Mouse (Mus musculus) layer of hippocampus, adult 8-10 months (tissue): ENCODE measurements around the gene Cntd1. TPM values are rescaled to one million over a fixed set of nuclear protein-coding genes. Genes with fewer than 3 reads are reported as not detected.
A peak's percentile ranks its signal among the peaks of the same experiment; 100 is the strongest.
"Not testable (repeated sequence)": the region's sequence is repeated elsewhere in the genome, so short reads cannot be mapped to it uniquely, and the experiment has no call there.

ENCODE experiments used
- DNase-seq, 2 experiments: peaks; one replicate each; pipeline ENCODE4 v3.0.0; 2022; ENCODE audit warnings: low spot score in 2 of 2
- total RNA-seq, 4 experiments: library from RNA; stranded (reverse); gene quantifications; 2 replicates each; pipeline ENCODE4 v1.2.4; 2022

The Cntd1 gene
- total RNA-seq, 4 experiments from 2014 or later: 0.16 to 1.4 (median 0.52) TPM

GRCm38 (mm10) chr11:101282896-101283295 is 4.1 kb downstream of the Cntd1 start:
- DNase-seq: no peak

GRCm38 (mm10) chr11:101283805-101284204 is 5.0 kb downstream of the Cntd1 start:
- no peak for DNase-seq

GRCm38 (mm10) chr11:101287306-101287705 is 8.5 kb downstream of the Cntd1 start:
- peak in 1 of 2 experiments; percentile 28 for DNase-seq

DNA sequence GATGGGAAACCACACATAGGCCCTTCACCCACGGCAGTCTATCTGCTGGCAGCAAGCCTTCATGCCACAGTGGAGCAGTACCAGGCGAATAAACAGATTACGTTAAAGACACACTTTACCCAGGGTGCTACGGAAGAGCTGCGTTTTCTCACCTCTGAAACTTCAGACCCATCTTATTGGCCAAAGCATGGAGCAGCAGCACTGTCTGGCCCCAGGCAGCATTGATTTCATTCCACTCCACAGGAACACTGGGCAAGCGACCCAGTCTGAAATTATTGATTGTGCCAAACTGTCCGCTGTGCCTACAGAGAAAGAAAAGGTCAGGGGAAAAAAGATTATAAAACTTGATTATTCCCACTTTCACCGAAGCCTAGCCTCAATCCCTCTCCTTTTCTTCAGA is 12.4 kb downstream of the Cntd1 start:
- no peak for DNase-seq

DNA sequence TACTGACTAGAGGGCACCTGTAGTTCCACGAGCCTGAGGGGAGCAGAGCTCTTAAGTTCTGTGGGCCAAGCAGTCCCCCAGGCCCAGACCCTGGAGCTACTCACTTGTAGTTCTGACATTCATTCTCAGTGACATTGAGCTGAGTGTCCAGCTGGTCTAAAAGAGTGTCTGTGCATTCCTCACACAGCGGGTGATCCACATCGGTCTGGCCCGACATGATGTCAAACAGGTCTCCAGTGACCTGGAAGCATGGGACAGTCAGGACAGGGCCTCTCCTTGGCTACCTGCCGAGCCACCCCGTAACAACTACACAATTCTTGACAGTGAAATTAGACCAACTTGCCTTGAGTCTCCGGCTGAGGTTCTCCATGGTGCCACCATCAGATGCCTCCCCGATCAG is 16.4 kb downstream of the Cntd1 start:
- DNase-seq: no peak

- no peak for DNase-seq
These were observed 22.1 kb downstream of the Cntd1 start for GRCm38 (mm10) chr11:101300881-101301280.

DNA sequence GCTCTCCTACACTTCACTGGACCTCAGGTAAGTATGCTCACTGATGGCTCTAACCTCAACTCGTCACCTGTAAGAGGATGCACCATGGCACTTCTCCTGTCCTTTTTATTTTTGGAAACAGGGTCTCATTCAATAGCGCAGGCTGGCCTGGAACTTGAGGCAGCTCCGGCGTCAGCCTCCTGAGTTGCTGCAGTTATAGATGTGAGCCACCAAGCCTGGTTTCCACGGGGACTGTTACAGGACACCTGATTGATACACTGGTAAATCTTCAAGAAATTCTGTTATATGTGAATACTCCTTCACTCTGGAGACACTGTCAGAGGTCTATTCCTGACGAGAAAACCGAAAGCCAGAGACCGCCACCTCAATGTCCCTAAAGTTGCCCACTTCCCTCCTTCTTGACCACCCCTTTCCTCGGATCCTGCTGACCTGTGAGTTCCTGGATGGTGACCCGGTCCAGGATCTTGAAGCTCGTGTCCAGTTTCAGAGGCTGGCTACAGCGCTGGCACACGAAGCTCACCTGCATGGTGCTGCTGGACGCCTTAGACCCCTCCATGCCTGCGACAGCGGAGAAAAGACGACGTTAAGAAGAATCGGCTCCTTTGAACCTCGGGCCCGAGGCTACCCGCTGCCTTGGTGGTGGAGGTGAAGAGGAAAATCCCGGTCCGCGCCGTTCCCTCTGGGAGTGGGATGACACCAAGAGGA is 22.6 kb downstream of the Cntd1 start:
- no peak for DNase-seq

DNA sequence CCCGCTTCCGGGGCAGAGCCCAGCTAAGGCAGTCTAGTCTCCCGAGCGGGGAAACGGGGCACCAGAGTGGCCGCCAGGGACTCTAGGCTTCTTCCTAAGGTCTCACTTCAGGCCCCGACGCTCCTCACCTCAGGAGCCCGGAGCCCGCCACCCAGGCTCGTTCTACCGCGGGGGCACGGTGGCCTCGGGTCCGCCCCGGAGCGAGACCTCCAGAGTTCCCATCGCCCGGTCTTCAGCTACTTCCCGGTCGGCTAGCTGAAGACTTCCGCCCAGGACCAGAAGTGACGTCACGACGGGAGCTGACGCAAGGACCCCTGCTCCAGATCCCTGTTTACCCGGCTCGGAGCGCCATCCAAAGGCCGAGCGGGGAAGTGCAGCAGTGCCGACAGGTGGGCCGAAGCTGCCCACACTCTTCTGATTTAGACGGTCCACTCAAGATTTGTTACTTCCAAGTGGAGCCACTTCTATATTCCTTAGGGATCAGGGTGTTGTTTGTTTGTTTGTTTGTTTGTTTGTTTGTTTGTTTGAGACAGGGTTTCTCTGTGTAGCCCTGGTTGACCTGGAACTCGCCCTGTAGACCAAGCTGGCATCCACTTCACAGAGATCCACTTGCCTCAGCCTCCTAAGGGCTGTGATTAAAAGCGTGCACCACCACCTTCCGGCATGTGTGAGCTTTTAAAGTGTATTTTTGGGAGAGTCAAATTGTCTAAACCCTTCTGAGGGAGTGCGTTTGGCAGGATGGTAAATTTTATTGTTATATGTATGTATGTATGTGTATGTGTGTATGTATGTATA is 23.4 kb downstream of the Cntd1 start, which contains the start of gene Becn1:
TSS of gene Becn1 (minus strand) at position 283 of the 795 bp plus-strand sequence.
- peak; percentile 94 to 95 for DNase-seq

- DNase-seq: no peak
These were observed 28.9 kb downstream of the Cntd1 start for GRCm38 (mm10) chr11:101307744-101308143.

GRCm38 (mm10) chr11:101311083-101311482 is 32.3 kb downstream of the Cntd1 start:
- DNase-seq: no peak

- DNase-seq: no peak
These were observed 33.3 kb downstream of the Cntd1 start for GRCm38 (mm10) chr11:101312150-101312549.

DNA sequence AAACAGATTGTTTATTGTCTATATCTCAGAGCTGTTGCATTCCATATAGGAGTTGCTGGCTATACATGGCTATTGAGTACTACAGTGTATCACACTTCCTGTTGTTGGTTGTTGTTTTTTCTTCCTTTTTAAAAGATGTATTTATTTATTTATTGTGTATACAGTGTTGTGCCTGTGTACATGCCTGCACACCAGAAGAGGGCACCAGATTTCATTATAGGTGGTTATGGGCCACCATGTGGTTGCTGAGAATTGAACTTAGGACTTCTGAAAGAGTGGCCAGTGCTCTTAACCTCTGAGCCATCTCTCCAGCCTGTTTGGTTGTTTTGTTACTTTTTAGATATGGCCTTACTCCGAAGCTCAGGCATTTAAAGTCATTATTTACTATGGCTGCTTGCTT is 35.8 kb downstream of the Cntd1 start:
- DNase-seq: no peak

DNA sequence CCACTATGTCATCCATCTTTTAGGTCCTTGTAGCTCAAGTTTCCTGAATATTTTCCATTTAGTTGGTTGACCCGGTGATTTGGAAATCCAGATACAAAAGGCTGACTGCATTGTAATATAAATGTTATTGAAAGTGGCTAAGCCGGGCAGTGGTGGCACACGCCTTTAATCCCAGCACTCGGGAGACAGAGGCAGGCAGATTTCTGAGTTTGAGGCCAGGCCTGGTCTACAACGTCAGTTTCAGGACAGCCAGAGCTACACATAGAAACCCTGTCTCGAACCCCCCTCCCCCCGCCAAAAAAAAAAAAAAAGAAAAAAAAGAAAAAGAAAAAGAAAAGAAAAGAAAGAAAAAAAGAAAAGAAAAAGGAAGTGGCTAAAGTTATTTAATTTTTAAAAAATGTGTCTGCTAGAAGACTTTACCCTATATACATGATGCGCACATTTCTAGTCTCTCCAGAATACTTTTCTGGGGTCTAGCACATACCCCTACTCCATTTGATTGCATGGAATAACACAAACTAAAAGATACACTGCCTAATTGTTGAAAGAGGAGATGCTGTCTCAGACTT is 36.4 kb downstream of the Cntd1 start:
- no peak for DNase-seq

DNA sequence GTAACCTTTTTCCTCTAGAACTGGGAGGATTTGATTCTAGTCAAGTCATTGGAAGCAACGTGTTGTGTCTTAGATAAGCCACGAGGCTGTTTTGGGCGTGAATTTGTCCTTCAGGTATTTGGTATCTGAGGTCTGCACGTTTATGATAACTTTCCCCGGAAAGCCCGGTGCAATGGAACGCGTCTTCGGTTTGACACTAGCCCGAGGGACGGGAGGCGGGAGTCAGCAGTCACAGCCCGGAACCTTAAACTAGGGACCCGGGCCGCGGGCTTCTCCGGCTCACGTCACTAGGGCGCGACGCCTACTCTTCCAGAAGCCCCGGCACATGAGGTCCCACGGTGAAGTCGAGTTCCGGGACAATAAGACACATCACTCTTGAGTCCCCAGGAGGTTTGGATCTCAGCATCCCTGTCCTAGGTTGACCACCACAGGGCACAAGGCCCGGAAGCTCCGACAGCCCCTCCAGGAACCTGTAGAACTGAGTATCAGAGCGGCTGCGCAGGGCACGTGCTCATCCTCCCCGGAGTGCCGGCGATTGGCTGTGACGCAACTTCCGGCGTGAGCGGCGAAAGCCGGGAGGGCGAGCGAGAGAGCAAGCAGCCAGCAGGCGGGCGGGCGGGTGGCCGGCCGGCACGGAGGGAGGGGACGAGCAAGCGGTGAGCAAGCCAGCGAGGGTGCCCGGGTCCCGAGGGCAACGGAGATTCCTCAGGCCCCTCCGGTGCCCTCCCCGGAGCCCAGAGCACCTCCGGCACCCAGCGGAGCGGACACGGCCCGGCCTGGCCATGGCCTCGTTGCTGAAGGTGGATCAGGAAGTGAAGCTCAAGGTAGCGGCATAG is 37.1 kb downstream of the Cntd1 start, which contains the start of gene Psme3:
TSS of gene Psme3 (plus strand) at position 549 of the 836 bp plus-strand sequence.
- peak; percentile 89 to 94 for DNase-seq

- DNase-seq: no peak
These were observed 37.7 kb downstream of the Cntd1 start for GRCm38 (mm10) chr11:101316501-101316917.

DNA sequence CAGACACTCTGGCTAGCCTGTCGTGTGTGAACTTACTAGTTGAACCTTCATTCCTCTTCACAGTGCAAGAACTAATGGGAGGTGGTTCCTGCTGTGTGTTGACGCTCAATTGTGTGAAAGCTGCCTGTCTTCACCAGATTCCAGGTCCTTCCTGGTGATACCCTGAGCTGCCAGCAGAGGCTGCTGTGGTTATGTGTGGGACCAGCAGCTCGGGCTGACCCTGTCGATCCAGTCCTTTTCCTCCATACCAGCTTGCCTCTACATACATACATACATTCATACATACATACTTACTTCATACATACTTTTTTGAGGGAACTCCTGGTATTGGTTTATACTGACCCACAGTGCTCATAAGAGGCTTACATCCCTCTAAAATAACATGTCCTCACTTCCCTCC is 44.8 kb downstream of the Cntd1 start:
- peak; percentile 50 to 79 for DNase-seq

GRCm38 (mm10) chr11:101324763-101325162 is 46.0 kb downstream of the Cntd1 start, which contains the start of gene Aoc2:
Aoc2 (plus strand) TSS chr11:101325063.
- no peak for DNase-seq

GRCm38 (mm10) chr11:101325201-101325600 is 46.4 kb downstream of the Cntd1 start:
- DNase-seq: not testable (repeated sequence)

DNA sequence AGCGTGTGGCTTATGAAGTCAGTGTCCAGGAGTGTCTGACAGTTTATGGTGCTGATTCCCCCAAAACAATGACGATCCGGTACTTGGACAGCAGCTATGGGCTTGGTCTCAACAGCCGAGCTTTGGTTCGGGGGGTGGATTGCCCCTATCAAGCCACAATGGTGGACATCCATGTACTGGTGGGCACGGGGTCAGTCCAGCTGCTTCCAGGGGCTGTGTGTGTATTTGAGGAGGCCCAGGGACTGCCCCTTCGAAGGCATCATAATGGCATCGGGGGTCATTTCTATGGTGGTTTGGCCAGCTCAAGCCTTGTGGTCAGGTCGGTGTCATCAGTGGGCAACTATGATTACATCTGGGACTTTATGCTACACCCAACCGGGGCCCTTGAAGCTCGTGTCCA is 47.3 kb downstream of the Cntd1 start:
- no peak for DNase-seq

- no peak for DNase-seq
These were observed 48.5 kb downstream of the Cntd1 start for GRCm38 (mm10) chr11:101327311-101327710.
